In the genomic region with DNA sequence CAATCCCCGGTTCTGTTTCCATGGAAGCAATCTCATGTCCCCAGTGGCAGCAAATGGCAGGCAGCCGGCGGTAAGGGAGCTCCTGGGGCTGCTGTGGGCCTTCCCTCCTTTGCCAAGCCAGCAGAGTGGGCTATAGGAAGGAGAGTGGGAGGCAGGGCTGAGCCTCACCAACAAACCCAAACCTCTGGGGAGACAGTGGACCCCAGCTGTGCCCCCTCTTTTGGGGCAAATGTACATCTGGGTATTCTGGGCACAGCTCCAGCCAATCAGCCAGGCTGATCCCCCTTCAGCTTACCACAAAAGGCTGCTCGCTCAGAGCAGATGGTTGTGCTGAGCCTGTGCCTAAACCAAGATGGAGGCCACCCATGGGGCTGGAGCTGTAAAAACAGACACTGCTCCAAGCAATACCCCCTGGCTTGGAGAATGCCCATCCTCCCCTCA, we compare ENCODE assay signal across 8 mouse cellular contexts.
DNase-seq lines count a peak whose midpoint lies in the region; ATAC-seq and TF ChIP-seq lines count a peak whose summit lies in the region.

No protein-coding gene starts in this region.

- H3K36me3 ChIP-seq in forebrain, postnatal 0 days (ENCODE audit: insufficient read depth) = no peaks in the 10 kb centered on the region
- H3K36me3 ChIP-seq in neural tube, embryonic 14.5 days (ENCODE audit: control insufficient read depth, insufficient read depth, low read length) = no peaks in the 10 kb centered on the region

- H3K4me1 ChIP-seq in forebrain, postnatal 0 days (ENCODE audit: insufficient read depth) = peaks cover 17% of the 10 kb centered on the region
- peaks cover 8% of the 10 kb centered on the region; the same call in 1 of the 2 replicates for H3K4me1 ChIP-seq in neural tube, embryonic 14.5 days (ENCODE audit: control insufficient read depth, insufficient read depth, low read length)

- H3K9ac ChIP-seq in forebrain, postnatal 0 days = no peak overlapping the region
- no peak overlapping the region for H3K9ac ChIP-seq in neural tube, embryonic 14.5 days (replicated peaks; ENCODE audit: low read depth, low read length)

- DNase-seq in left cerebral cortex, postnatal 4 days = peak; percentile 92
- DNase-seq in left cerebral cortex, adult 18-20 months (ENCODE audit: low spot score in 2 of 2) = no peak
- DNase-seq in forebrain, postnatal 0 days = peak; percentile 76
- DNase-seq in layer of hippocampus, adult 11-12 months (ENCODE audit: low spot score) = peak; percentile 20
- no peak for DNase-seq in thymus, adult 18-20 months
- no peak for DNase-seq in kidney, adult 9 months
- no peak for DNase-seq in urinary bladder, postnatal 10 days (ENCODE audit: low spot score)

- WGBS in forebrain, postnatal 0 days = 15% methylated on average over 4 of the region's 4 CpGs
- WGBS in neural tube, embryonic 14.5 days = 21% methylated on average over 4 of the region's 4 CpGs

- H3K4me2 ChIP-seq in forebrain, postnatal 0 days (ENCODE audit: low read depth) = no peak overlapping the region
- no peak overlapping the region for H3K4me2 ChIP-seq in neural tube, embryonic 14.5 days (ENCODE audit: low read depth, low read length)

- H3K27ac ChIP-seq in forebrain, postnatal 0 days (ENCODE audit: low read depth, low read length) = no peak overlapping the region
- peak overlapping the region; percentile 74 for H3K27ac ChIP-seq in neural tube, embryonic 14.5 days (ENCODE audit: low read depth, low read length)

- no peaks in the 10 kb centered on the region for H3K27me3 ChIP-seq in forebrain, postnatal 0 days (ENCODE audit: insufficient read depth, low read length)
- no peaks in the 10 kb centered on the region for H3K27me3 ChIP-seq in neural tube, embryonic 14.5 days (ENCODE audit: control insufficient read depth, insufficient read depth, low read length)

- peaks cover 12% of the 10 kb centered on the region; the same call in 1 of the 2 replicates for H3K9me3 ChIP-seq in forebrain, postnatal 0 days (ENCODE audit: low read length)
- peaks cover 4% of the 10 kb centered on the region; the same call in 1 of the 2 replicates for H3K9me3 ChIP-seq in neural tube, embryonic 14.5 days (ENCODE audit: control insufficient read depth, low read length)

- ATAC-seq in forebrain, postnatal 0 days = peak; percentile 75
- peak; percentile 88 for ATAC-seq in neural tube, embryonic 14.5 days (ENCODE audit: low read depth)

- no peak overlapping the region for H3K4me3 ChIP-seq in forebrain, postnatal 0 days (ENCODE audit: low read depth, low read length)
- H3K4me3 ChIP-seq in neural tube, embryonic 14.5 days (ENCODE audit: low read depth, low read length) = no peak overlapping the region

- intact Hi-C loops in left cerebral cortex, postnatal 4 days (cut with DNase I) = no loop called here

- 0 out of 2 replicates have a peak, but pooled peaks have one; percentile 22 for TF ChIP-seq CTCF in forebrain, postnatal 0 days (IDR thresholded peaks at IDR 0.05; ENCODE audit: low read depth)

Comparison
In these comparisons a context has a peak if more than half of its experiments do, and no peak if none do; other contexts are left out.
1. DNase-seq: peak in left cerebral cortex, postnatal 4 days (single experiment), forebrain, postnatal 0 days (single experiment) and layer of hippocampus, adult 11-12 months (single experiment); none in left cerebral cortex, adult 18-20 months (0 of 2), thymus, adult 18-20 months (0 of 2), kidney, adult 9 months (single experiment) and urinary bladder, postnatal 10 days (single experiment).